Mouse (Mus musculus): Measurements from ENCODE around the gene Tmem63c.

DNA sequence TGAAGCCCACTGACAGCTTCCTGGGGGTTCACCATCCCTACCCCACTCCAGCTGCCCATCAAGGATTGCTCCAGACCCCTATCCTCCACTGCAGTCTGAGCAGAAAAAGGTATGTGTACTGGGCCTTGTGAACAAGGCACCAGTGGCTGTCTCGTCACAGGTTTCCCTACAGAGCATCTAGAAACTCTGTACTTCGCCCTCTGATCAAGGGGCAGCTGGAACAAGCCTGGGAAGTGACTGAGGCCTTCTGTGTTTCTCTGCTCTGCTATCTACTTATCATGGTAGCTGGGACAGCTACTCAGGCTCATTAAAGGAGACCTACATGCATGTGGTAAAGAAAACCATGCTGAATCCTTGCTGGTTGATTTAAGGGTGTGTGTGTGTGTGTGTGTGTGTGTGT is 68.6 kb downstream of the Tmem63c start:
- TF ChIP-seq POLR2A (IDR thresholded peaks at IDR 0.05; ENCODE audit: insufficient read depth, low read depth, low read length) (no peak), EP300 (IDR thresholded peaks at IDR 0.05; ENCODE audit: insufficient read depth, low read depth, low read length) (no peak), CTCF (IDR thresholded peaks at IDR 0.05) (no peak)

All from heart, adult 2 months (tissue).